In the genomic region with DNA sequence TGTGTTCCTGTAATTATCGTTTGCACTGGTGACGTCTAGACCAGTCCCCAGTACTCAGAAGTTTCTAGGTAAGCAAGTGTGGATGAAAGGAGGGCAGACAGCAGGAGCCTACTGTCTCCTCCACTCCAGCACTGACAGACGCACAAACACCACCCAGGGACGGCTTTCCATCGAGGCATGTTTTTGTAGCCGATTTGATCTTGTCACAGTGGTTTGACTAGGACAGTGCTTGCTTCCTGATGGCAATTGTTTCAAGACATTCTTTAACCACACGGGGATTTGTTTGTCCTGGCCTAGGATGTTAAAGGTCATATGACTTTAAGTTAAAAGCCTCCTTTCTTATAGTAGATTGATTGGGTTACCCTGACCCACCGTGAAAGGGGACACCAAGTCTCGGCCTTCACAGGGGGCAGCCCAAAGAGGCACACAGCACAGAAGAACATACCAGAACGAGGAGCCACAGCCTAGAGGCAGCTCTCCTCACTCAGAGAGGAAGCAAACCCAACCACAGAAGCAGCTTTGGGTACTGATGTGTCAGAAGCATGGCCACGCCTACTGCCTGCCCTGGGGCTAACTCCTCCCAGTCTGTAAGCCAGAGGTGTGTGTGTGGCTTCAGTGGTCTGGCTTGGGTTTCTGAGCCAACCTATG, we compare ENCODE assay signal across 8 mouse cellular contexts. TPM values are rescaled to one million over a fixed set of nuclear protein-coding genes. Genes with fewer than 3 reads are reported as not detected.
DNase-seq lines count a peak whose midpoint lies in the region; ATAC-seq and TF ChIP-seq lines count a peak whose summit lies in the region.

No protein-coding gene starts in this region.

- no peak for TF ChIP-seq CTCF in forebrain, postnatal 0 days (IDR thresholded peaks at IDR 0.05; ENCODE audit: low read depth)

- no peaks in the 10 kb centered on the region for H3K27me3 ChIP-seq in forebrain, postnatal 0 days (ENCODE audit: insufficient read depth, low read length)
- no peaks in the 10 kb centered on the region for H3K27me3 ChIP-seq in forebrain, embryonic 10.5 days (ENCODE audit: poor library complexity, severe bottlenecking)
- H3K27me3 ChIP-seq in hindbrain, embryonic 14.5 days (ENCODE audit: control insufficient read depth, insufficient read depth, low read length), result no peaks in the 10 kb centered on the region

- H3K27ac ChIP-seq in forebrain, postnatal 0 days (ENCODE audit: low read depth, low read length), result no peak overlapping the region
- H3K27ac ChIP-seq in forebrain, embryonic 10.5 days, result no peak overlapping the region; the same call in 1 of the 2 replicates
- no peak overlapping the region for H3K27ac ChIP-seq in hindbrain, embryonic 14.5 days

- no peak overlapping the region for H3K9ac ChIP-seq in forebrain, postnatal 0 days
- no peak overlapping the region for H3K9ac ChIP-seq in hindbrain, embryonic 14.5 days

- H3K4me1 ChIP-seq in forebrain, postnatal 0 days (ENCODE audit: insufficient read depth), result no peaks in the 10 kb centered on the region
- H3K4me1 ChIP-seq in forebrain, embryonic 10.5 days, result peaks cover 45% of the 10 kb centered on the region
- 0 out of 2 replicates have a peak, but pooled peaks cover 6% of the 10 kb centered on the region for H3K4me1 ChIP-seq in hindbrain, embryonic 14.5 days (replicated peaks; ENCODE audit: control insufficient read depth, insufficient read depth, low read length)

- no peaks in the 10 kb centered on the region for H3K36me3 ChIP-seq in forebrain, postnatal 0 days (ENCODE audit: insufficient read depth)
- peaks cover 21% of the 10 kb centered on the region for H3K36me3 ChIP-seq in forebrain, embryonic 10.5 days (replicated peaks)
- no peaks in the 10 kb centered on the region for H3K36me3 ChIP-seq in hindbrain, embryonic 14.5 days (replicated peaks; ENCODE audit: control insufficient read depth, insufficient read depth)

- WGBS in forebrain, postnatal 0 days, result 71% methylated on average over 11 of the region's 11 CpGs
- WGBS in forebrain, embryonic 10.5 days, result 55% methylated on average over 11 of the region's 11 CpGs
- WGBS in hindbrain, embryonic 14.5 days, result 37% methylated on average over 11 of the region's 11 CpGs

- no peaks in the 10 kb centered on the region for H3K9me3 ChIP-seq in forebrain, postnatal 0 days (ENCODE audit: low read length)
- H3K9me3 ChIP-seq in forebrain, embryonic 10.5 days, result no peaks in the 10 kb centered on the region
- H3K9me3 ChIP-seq in hindbrain, embryonic 14.5 days (ENCODE audit: control insufficient read depth, low read length), result no peaks in the 10 kb centered on the region

- ATAC-seq in forebrain, postnatal 0 days, result no peak
- ATAC-seq in hindbrain, embryonic 14.5 days (ENCODE audit: low FRiP score), result no peak

- no peak overlapping the region for H3K4me2 ChIP-seq in forebrain, postnatal 0 days (ENCODE audit: low read depth)
- no peak overlapping the region for H3K4me2 ChIP-seq in hindbrain, embryonic 14.5 days (replicated peaks)

- H3K4me3 ChIP-seq in forebrain, postnatal 0 days (ENCODE audit: low read depth, low read length), result no peak overlapping the region
- no peak overlapping the region for H3K4me3 ChIP-seq in forebrain, embryonic 10.5 days
- H3K4me3 ChIP-seq in hindbrain, embryonic 14.5 days (replicated peaks; ENCODE audit: low read length), result no peak overlapping the region

- DNase-seq in A20 (ENCODE audit: low read depth, low spot score), result peak; percentile 74
- DNase-seq in NIH3T3 (ENCODE audit: low read depth), result peak; percentile 88
- peak; percentile 30 to 60 for DNase-seq in kidney, postnatal 25 days
- DNase-seq in naive thymus-derived CD4-positive, alpha-beta T cell, adult 2 months (ENCODE audit: low read depth), result peak; percentile 91
- no peak for DNase-seq in cerebellum, postnatal 36 days
- DNase-seq in forebrain, postnatal 0 days, result no peak
- DNase-seq in forebrain, embryonic 10.5 days (ENCODE audit: extremely low spot score, low spot score), result no peak
- no peak for DNase-seq in hindbrain, embryonic 14.5 days (ENCODE audit: low spot score)

RNA-seq across cellular contexts. Expression of gene Celsr1, which starts 51.7 kb away (rescaled TPM):
- 6.5 and 13.0 TPM in 2 replicates for total RNA-seq in forebrain, postnatal 0 days (2014; rRNA removed)
- polyA plus RNA-seq in forebrain, postnatal 0 days (2015; fragmentation: Nextera tagmentation; extraction: Ambion mirVana), result 0.62 and 0.97 TPM in 2 replicates
- polyA plus RNA-seq in forebrain, embryonic 10.5 days (2016; fragmentation: Nextera tagmentation; extraction: Ambion mirVana), result 2.4 and 2.6 TPM in 2 replicates
- 2.4 and 2.7 TPM in 2 replicates for polyA plus RNA-seq in hindbrain, embryonic 14.5 days (2014; fragmentation: Nextera tagmentation; extraction: Ambion mirVana)

Comparison
In these comparisons a context has a peak if more than half of its experiments do, and no peak if none do; other contexts are left out.
1. DNase-seq: peak in A20 (single experiment), NIH3T3 (single experiment), kidney, postnatal 25 days (2 of 2) and naive thymus-derived CD4-positive, alpha-beta T cell, adult 2 months (single experiment); none in cerebellum, postnatal 36 days (0 of 2), forebrain, postnatal 0 days (single experiment), forebrain, embryonic 10.5 days (single experiment) and hindbrain, embryonic 14.5 days (single experiment).